8 mouse cellular contexts compared by ENCODE assay signal in the genomic region with DNA sequence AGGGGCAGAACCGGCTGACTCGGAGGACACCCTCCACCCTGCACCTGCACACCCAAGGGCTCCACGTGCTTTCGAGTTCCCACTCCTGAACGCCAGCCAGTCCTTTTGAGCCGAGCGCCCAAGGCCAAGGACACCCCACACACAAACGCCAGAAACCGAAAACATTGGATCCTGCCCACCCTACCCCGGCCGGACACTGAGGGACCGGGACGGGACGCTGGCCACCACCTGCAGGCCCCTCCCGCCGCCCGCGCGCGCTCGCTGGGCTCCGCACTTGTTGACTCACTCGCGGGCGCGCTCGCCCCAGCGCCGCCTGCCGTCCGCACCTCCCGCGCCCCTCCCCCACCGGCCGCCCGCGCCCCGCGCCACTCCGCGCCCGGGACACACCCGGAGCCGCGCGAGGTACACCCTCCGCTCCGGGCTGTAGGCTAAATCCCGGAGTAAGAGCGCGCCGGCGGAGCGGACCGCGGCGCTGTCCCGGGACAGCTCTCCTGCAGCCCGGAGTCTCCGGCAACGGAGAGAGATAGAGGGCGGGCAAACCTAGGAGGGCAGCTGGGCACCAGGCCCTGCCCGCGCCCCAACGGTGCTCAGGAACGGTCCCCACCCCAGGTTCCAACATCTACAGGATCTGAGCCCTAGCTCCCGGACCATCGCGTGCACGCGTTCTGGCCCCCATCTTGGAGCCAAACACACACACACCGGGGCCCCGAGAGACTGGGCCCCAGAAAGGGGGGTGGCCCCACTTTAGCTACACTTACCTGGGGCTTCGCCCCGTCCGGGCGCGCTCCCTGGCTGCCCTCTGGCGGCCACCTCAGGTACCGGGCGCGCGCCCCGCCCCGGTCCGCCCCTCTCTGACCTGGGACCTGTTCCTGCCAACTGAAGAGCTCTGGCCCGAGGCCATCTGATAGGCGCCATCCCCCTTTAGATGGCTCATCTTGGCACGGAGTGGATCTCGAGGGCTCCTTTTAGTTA. TPM values are rescaled to one million over a fixed set of nuclear protein-coding genes. Genes with fewer than 3 reads are reported as not detected.
DNase-seq lines count a peak whose midpoint lies in the region; ATAC-seq lines count a peak whose summit lies in the region.

No protein-coding gene starts in this region.

- WGBS in hindbrain, embryonic 16.5 days, result under 1% methylated on average over 90 of the region's 90 CpGs

- intact Hi-C loops in left cerebral cortex, postnatal 25 days (cut with DNase I), result loop anchor here (2.0 kb wide), 2 partner anchors 54 to 184 kb away; no protein-coding TSS in a partner anchor

- peaks cover 3% of the 10 kb centered on the region; the same call in 1 of the 2 replicates for H3K27me3 ChIP-seq in hindbrain, embryonic 16.5 days (replicated peaks; ENCODE audit: control insufficient read depth, insufficient read depth, low read length)

- peak; percentile 89 for DNase-seq in ZHBTc4 (ENCODE audit: low read depth, low spot score)
- peak; percentile 67 to 81 for DNase-seq in gastrocnemius, adult 8-10 months (ENCODE audit: low spot score in 2 of 2)
- DNase-seq in left cerebral cortex, postnatal 25 days (ENCODE audit: low spot score in 2 of 2), result peak; percentile 42 to 66
- peak; percentile 71 for DNase-seq in mesoderm, embryonic 11.5 days (ENCODE audit: low read depth, low spot score)
- peak; percentile 68 for DNase-seq in right cerebral cortex, postnatal 14 days
- peak; percentile 78 to 82 for DNase-seq in urinary bladder, postnatal 36 days (ENCODE audit: low spot score in 2 of 2)

- H3K4me3 ChIP-seq in hindbrain, embryonic 16.5 days (ENCODE audit: low read length), result peak overlapping the region; percentile 64

- H3K4me2 ChIP-seq in hindbrain, embryonic 16.5 days (ENCODE audit: low read length), result peak overlapping the region; percentile 98

- H3K9me3 ChIP-seq in hindbrain, embryonic 16.5 days (ENCODE audit: control insufficient read depth, low read length), result no peaks in the 10 kb centered on the region

- H3K9ac ChIP-seq in hindbrain, embryonic 16.5 days (ENCODE audit: low read depth, low read length), result peak overlapping the region; percentile 71

- H3K27ac ChIP-seq in hindbrain, embryonic 16.5 days (ENCODE audit: low read depth, low read length), result 0 out of 2 replicates have a peak overlapping the region, but pooled peaks have one; percentile 7

- no peaks in the 10 kb centered on the region for H3K36me3 ChIP-seq in hindbrain, embryonic 16.5 days (ENCODE audit: control insufficient read depth, insufficient read depth, low read length)

- H3K4me1 ChIP-seq in hindbrain, embryonic 16.5 days (ENCODE audit: control insufficient read depth, insufficient read depth, low read depth, low read length), result peaks cover 27% of the 10 kb centered on the region

- ATAC-seq in common myeloid progenitor, adult 5-6 weeks (replicated peaks; ENCODE audit: low read depth, poor library complexity, severe bottlenecking), result peak; percentile 76
- ATAC-seq in hindbrain, embryonic 16.5 days, result peak; percentile 56

RNA-seq across cellular contexts. Expression of a gene that starts 28.5 kb away (rescaled TPM):
- 1.5 and 1.9 TPM in 2 replicates for total RNA-seq in common myeloid progenitor, adult 5-6 weeks (2017)
- total RNA-seq in gastrocnemius, adult 8-10 months (2022), result 10 to 100 TPM; 14.1 to 17.5 (median 14.9) TPM
- 3.1 and 3.4 TPM in 2 replicates for polyA plus RNA-seq in hindbrain, embryonic 16.5 days (2015; fragmentation: Nextera tagmentation; extraction: Ambion mirVana)
- total RNA-seq in left cerebral cortex, postnatal 25 days (2021), result 1 to 10 TPM; 2.3 to 3.0 TPM

RNA-seq across cellular contexts. Expression of a gene that starts 33.0 kb away (rescaled TPM):
- not detected in 2 replicates for total RNA-seq in common myeloid progenitor, adult 5-6 weeks (2017)
- total RNA-seq in gastrocnemius, adult 8-10 months (2022), result not detected
- polyA plus RNA-seq in hindbrain, embryonic 16.5 days (2015; fragmentation: Nextera tagmentation; extraction: Ambion mirVana), result 5.0 and 5.2 TPM in 2 replicates
- total RNA-seq in left cerebral cortex, postnatal 25 days (2021), result 1 to 10 TPM; 4.6 TPM

Comparison
In these comparisons a context has a peak if more than half of its experiments do, and no peak if none do; other contexts are left out.
1. Peak in every context shown above with its lines: DNase-seq, ATAC-seq, H3K4me3 ChIP-seq and H3K27ac ChIP-seq.